Mouse (Mus musculus) kidney, embryonic 16.5 days (tissue): Measurements from ENCODE around the gene Snrnp35. TPM values are rescaled to one million over a fixed set of nuclear protein-coding genes. Genes with fewer than 3 reads are reported as not detected.

Source experiments
- ATAC-seq: fragments of 200-750 bp; cut with Nextera tagmentation; 2 replicates; pipeline ENCODE4 v1.8.0; 2017; ENCODE audit warnings: moderate TSS enrichment; ENCODE audit not compliant: low FRiP score, low TSS enrichment
- H3K27ac ChIP-seq: fragments of 300-500 bp; sonication (generic); 2 replicates; pipeline ENCODE4 v1.5.1; 2014; ENCODE audit warnings: low read length
- H3K27me3 ChIP-seq: fragments of 300-500 bp; sonication (generic); 2 replicates; pipeline ENCODE4 v1.6.1; 2014; ENCODE audit warnings: low read length, control low read depth, mixed read lengths; ENCODE audit not compliant: insufficient read depth
- H3K36me3 ChIP-seq: fragments of 300-500 bp; sonication (generic); 2 replicates; pipeline ENCODE4 v1.6.1; 2014; ENCODE audit warnings: low read length, control low read depth, mixed read lengths; ENCODE audit not compliant: insufficient read depth
- H3K4me1 ChIP-seq: fragments of 300-500 bp; sonication (generic); 2 replicates; pipeline ENCODE4 v1.6.1; 2014; ENCODE audit warnings: low read length, control low read depth, mixed read lengths; ENCODE audit not compliant: insufficient read depth
- H3K4me2 ChIP-seq: fragments of 300-500 bp; sonication (generic); replicated peaks from 2 replicates; pipeline ENCODE4 v1.6.1; 2014; ENCODE audit warnings: low read depth, low read length
- H3K4me3 ChIP-seq: fragments of 300-500 bp; sonication (generic); 2 replicates; pipeline ENCODE4 v1.5.1; 2014; ENCODE audit warnings: mild to moderate bottlenecking, low read length
- H3K9ac ChIP-seq: fragments of 300-500 bp; sonication (generic); replicated peaks from 2 replicates; pipeline ENCODE4 v1.6.1; 2014; ENCODE audit warnings: low read length
- H3K9me3 ChIP-seq: fragments of 300-500 bp; sonication (generic); 2 replicates; pipeline ENCODE4 v1.6.1; 2016; ENCODE audit warnings: low read length, control low read depth
- WGBS: fragments of 180-500 bp; shearing (Covaris S2); extraction: QIAGEN DNeasy Blood & Tissue Kit; methylation state at CpG from one replicate; pipeline ENCODE4 v1.1.7; 2014; 5-methylcytosine and 5-hydroxymethylcytosine counted together
- polyA plus RNA-seq: library from polyadenylated mRNA; unstranded; fragments of >200 nt; fragmentation: Nextera tagmentation; extraction: Ambion mirVana; gene quantifications from 2 replicates; pipeline ENCODE4 v1.2.1, GENCODE M21; 2015

The Snrnp35 gene
- polyA plus RNA-seq, 1 experiment from 2014 or later = 29.4 TPM

- WGBS = 92% methylated on average over 4 of the region's 4 CpGs
- Histone ChIP-seq H3K9me3 (no peaks in the 10 kb centered on the region), H3K36me3 (no peaks in the 10 kb centered on the region), H3K4me1 (peaks cover 28% of the 10 kb centered on the region), H3K4me2 (no peak overlapping the region), H3K27ac (no peak overlapping the region), H3K9ac (no peak overlapping the region; the same call in 1 of the 2 replicates), H3K27me3 (no peaks in the 10 kb centered on the region), H3K4me3 (no peak overlapping the region)
- no peak for ATAC-seq
These were observed 1.2 kb upstream of the Snrnp35 start for GRCm38 (mm10) chr5:124481714-124482113.

DNA sequence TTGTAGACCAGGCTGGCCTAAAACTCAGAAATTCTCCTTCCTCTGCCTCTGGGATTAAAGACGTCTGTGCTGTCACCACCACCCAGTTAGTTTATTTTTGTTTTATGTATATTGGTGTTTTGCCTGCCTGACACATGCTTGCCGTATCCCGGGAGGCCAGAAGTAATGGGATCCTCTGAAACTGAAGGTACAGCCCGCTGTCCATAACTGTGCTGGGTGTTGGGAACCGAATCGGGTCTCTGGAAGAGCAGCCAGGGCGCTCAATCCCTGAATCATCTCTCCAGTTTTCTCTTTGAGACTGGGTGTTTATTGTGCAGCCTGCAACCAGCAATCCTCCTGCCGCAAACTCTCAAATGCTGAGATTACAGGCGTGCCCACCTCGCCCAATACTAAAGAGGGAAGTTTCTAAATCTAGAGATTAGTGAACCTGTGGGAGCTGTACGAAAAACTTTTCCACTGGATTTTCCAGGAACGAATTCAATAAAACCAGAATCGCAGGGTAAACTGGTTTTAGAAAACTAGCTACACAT lies 433 bp upstream of the Snrnp35 start:
- Histone ChIP-seq H3K4me3 (peak overlapping the region; percentile 72), H3K4me2 (peak overlapping the region; percentile 77), H3K9me3 (no peaks in the 10 kb centered on the region), H3K4me1 (peaks cover 21% of the 10 kb centered on the region), H3K27ac (peak overlapping the region; percentile 100), H3K9ac (peak overlapping the region; percentile 91), H3K36me3 (0 out of 2 replicates have a peak, but pooled peaks cover 2% of the 10 kb centered on the region), H3K27me3 (no peaks in the 10 kb centered on the region)
- ATAC-seq = no peak
- WGBS = 2% methylated on average over 13 of the region's 13 CpGs

DNA sequence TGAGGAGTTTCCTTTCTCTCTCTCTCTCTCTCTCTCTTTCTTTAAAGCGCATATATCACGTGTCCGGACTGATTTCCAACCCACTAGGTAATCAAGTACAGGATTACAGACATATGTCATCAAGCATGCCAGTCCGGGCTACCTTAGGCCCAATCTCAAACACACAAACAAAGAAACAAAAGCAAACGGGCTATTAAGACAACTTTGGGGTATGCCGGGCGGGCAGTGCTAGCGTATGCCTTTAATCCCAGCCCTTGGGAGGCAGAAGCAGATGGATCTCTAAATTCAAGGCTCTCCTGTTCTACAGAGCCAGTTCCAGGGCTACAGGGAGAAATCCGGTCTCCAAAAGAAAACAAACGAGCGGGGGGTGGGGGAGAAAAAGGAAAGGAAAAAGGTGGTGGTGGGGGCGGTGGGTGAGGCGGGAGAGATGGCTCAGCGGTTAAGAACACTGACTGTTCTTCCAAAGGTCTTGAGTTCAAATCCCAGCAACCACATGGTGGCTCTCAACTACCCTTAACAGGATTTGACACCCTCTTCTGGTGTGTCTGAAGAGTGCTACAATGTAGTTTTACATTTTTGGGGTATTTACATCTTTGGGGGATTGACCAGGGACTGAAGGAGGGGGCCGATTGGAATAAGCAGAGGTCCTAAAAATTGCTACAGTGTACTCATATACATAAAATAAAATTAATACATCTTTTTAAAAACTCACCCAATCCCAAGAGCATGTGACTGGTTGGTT lies 892 bp downstream of the Snrnp35 start:
- peaks cover 15% of the 10 kb centered on the region for H3K4me1 ChIP-seq
- ATAC-seq = peak; percentile 67
- H3K4me2 ChIP-seq = peak overlapping the region; percentile 77
- peak overlapping the region; percentile 72 for H3K4me3 ChIP-seq
- 0 out of 2 replicates have a peak, but pooled peaks cover 2% of the 10 kb centered on the region for H3K36me3 ChIP-seq
- H3K9ac ChIP-seq = peak overlapping the region; percentile 91
- H3K27ac ChIP-seq = peak overlapping the region; percentile 100
- H3K9me3 ChIP-seq = no peaks in the 10 kb centered on the region
- no peaks in the 10 kb centered on the region for H3K27me3 ChIP-seq
- 8% methylated on average over 15 of the region's 15 CpGs for WGBS

DNA sequence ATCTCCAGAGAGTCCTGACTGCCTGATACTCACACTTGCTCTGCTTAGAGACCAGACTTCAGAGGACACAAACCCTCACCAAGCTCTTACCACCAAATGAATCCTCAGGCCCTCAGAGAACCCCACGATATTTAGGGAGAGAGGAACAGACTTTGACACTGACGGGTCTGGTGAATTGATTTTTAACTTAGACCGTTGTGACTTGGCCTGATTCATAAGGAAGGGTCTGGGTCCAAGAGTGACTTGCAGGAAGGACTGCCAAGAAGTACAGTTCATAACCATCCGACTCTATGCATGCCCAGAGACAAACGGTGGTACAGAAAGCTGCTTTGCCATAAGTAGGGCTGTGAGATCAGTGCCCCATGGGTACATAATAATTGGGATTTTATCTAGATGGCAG lies 2.7 kb downstream of the Snrnp35 start:
- Histone ChIP-seq H3K9ac (no peak overlapping the region), H3K27me3 (no peaks in the 10 kb centered on the region), H3K9me3 (no peaks in the 10 kb centered on the region), H3K4me1 (peaks cover 12% of the 10 kb centered on the region), H3K36me3 (peaks cover 11% of the 10 kb centered on the region), H3K27ac (no peak overlapping the region), H3K4me2 (no peak overlapping the region), H3K4me3 (no peak overlapping the region)
- no peak for ATAC-seq
- WGBS = 92% methylated on average over 5 of the region's 5 CpGs

- Histone ChIP-seq H3K27ac (no peak overlapping the region), H3K9ac (no peak overlapping the region), H3K36me3 (peaks cover 35% of the 10 kb centered on the region), H3K27me3 (no peaks in the 10 kb centered on the region), H3K9me3 (no peaks in the 10 kb centered on the region), H3K4me2 (no peak overlapping the region), H3K4me1 (peaks cover 9% of the 10 kb centered on the region), H3K4me3 (no peak overlapping the region)
- WGBS = 61% methylated on average over 3 of the region's 3 CpGs
- ATAC-seq = no peak
These were observed 6.0 kb downstream of the Snrnp35 start for GRCm38 (mm10) chr5:124488885-124489284.

- ATAC-seq = no peak
- Histone ChIP-seq H3K4me2 (no peak overlapping the region), H3K4me3 (no peak overlapping the region), H3K36me3 (peaks cover 46% of the 10 kb centered on the region), H3K4me1 (no peaks in the 10 kb centered on the region), H3K9me3 (no peaks in the 10 kb centered on the region), H3K27ac (no peak overlapping the region), H3K27me3 (no peaks in the 10 kb centered on the region), H3K9ac (no peak overlapping the region)
- 87% methylated on average over 4 of the region's 4 CpGs for WGBS
These were observed 8.8 kb downstream of the Snrnp35 start for GRCm38 (mm10) chr5:124491732-124492131.

DNA sequence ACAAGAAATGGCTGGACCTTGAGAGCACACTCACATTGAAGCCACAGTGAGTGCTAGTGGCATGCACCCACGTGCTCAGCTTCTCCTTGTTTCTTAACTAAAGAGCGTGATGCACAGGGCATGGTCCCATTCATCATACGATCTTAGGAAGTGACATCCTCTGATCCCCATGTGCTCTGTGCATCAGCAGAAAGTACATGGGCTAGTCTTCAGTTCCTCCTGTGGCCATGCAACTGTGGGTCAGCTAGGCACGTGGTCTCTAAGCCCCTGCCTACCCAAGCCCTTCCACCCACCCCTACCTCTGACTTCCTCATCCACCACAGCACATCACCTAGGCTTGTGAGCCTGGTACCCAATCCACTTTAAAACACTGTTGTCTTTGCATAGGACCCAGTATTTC lies 9.7 kb downstream of the Snrnp35 start:
- no peaks in the 10 kb centered on the region for H3K4me1 ChIP-seq
- no peak overlapping the region for H3K4me2 ChIP-seq
- H3K4me3 ChIP-seq = no peak overlapping the region
- H3K9ac ChIP-seq = no peak overlapping the region
- no peak for ATAC-seq
- H3K36me3 ChIP-seq = peaks cover 44% of the 10 kb centered on the region
- no peaks in the 10 kb centered on the region for H3K27me3 ChIP-seq
- no peaks in the 10 kb centered on the region for H3K9me3 ChIP-seq
- WGBS = 82% methylated on average over 4 of the region's 4 CpGs
- no peak overlapping the region for H3K27ac ChIP-seq

- Histone ChIP-seq H3K36me3 (peaks cover 44% of the 10 kb centered on the region), H3K4me2 (no peak overlapping the region), H3K9ac (no peak overlapping the region), H3K27ac (no peak overlapping the region), H3K4me3 (no peak overlapping the region), H3K27me3 (no peaks in the 10 kb centered on the region), H3K9me3 (no peaks in the 10 kb centered on the region), H3K4me1 (no peaks in the 10 kb centered on the region)
- no peak for ATAC-seq
- 89% methylated on average over 11 of the region's 11 CpGs for WGBS
These were observed 10.5 kb downstream of the Snrnp35 start for GRCm38 (mm10) chr5:124493455-124493854.

GRCm38 (mm10) chr5:124495547-124495946 lies 12.6 kb downstream of the Snrnp35 start:
- WGBS = 42% methylated on average over 7 of the region's 7 CpGs
- Histone ChIP-seq H3K36me3 (peaks cover 40% of the 10 kb centered on the region), H3K4me1 (peaks cover 7% of the 10 kb centered on the region; the same call in 1 of the 2 replicates)

More at GRCm38 (mm10) chr5:124495547-124495946, 12.6 kb downstream of the Snrnp35 start:
- Histone ChIP-seq H3K9me3 (no peaks in the 10 kb centered on the region), H3K4me2 (no peak overlapping the region), H3K4me3 (no peak overlapping the region), H3K27ac (no peak overlapping the region), H3K27me3 (no peaks in the 10 kb centered on the region), H3K9ac (no peak overlapping the region)
- ATAC-seq = no peak
